In the genomic region with DNA sequence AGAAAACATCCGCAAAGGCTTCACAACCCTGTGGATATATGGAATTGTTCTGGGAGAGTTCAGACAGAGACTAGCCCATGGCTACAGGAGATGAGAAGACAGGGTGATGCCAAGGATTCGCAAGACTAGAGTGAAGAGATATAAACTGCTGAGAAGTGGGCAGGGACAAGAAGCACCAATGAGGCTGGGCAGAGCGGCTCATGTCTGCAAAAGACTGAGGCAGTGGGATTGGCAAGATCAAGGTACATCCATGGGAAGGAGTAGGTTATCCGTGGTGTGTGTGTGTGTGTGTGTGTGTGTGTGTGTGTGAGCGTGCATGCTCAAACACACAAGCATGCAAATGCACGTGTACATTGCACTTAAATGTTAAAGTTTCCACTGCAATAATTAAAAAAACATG, we compare ENCODE assay signal across 14 mouse cellular contexts.
"Had no signal": no experiment of that assay in that cellular context is flagged by ENCODE, and none has a peak within 500 bp of the region (broad histone marks: within the 10 kb centered on the region; RNA-seq: fewer than 3 reads in every experiment).

No protein-coding gene starts in this region.

- DNase-seq: right cerebral cortex, adult 18-20 months; right cerebral cortex, postnatal 14 days; right cerebral cortex, postnatal 25 days; right cerebral cortex, postnatal 4 days; spleen, adult 18-20 months; thymus, adult 18-20 months; thymus, adult 2 months; thymus, postnatal 14 days; thymus, postnatal 25 days; thymus, postnatal 36 days; thymus, postnatal 4 days had no signal

- H3K27me3 ChIP-seq: neural tube, embryonic 15.5 days; stomach, embryonic 15.5 days had no signal

- H3K9me3 ChIP-seq: neural tube, embryonic 15.5 days; stomach, embryonic 15.5 days had no signal

- H3K4me2 ChIP-seq: neural tube, embryonic 15.5 days; stomach, embryonic 15.5 days had no signal

- H3K4me3 ChIP-seq: neural tube, embryonic 15.5 days; stomach, embryonic 15.5 days had no signal

- H3K27ac ChIP-seq: neural tube, embryonic 15.5 days; stomach, embryonic 15.5 days; stomach, postnatal 0 days had no signal

- H3K9ac ChIP-seq: neural tube, embryonic 15.5 days; stomach, embryonic 15.5 days had no signal

- H3K4me1 ChIP-seq: neural tube, embryonic 15.5 days had no signal

- H3K36me3 ChIP-seq: neural tube, embryonic 15.5 days; stomach, embryonic 15.5 days had no signal
